Mouse (Mus musculus) gastrocnemius, postnatal 36 days (tissue): Measurements from ENCODE around the gene Abca1. TPM values are rescaled to one million over a fixed set of nuclear protein-coding genes. Genes with fewer than 3 reads are reported as not detected.

Experiments
- DNase-seq, 2 experiments: peaks; one replicate each; pipeline ENCODE4 v3.0.0; 2022
- intact Hi-C: fragments of 180-260 bp; cut with DNase I; formaldehyde crosslinking; loops from one replicate; pipeline ENCODE4 v1.15.1; 2025
- total RNA-seq, 2 experiments: library from RNA; stranded (reverse); gene quantifications; 2 replicates each; pipeline ENCODE4 v1.2.3; 2021

Gene Abca1
- total RNA-seq, 2 experiments from 2014 or later: 6.3 to 7.2 TPM

- intact Hi-C loops: no loop called here
- DNase-seq: no peak
Observed at GRCm38 (mm10) chr4:53152655-53153054, 7.0 kb downstream of the Abca1 start.

GRCm38 (mm10) chr4:53150516-53150915, 9.2 kb downstream of the Abca1 start:
- intact Hi-C loops: no loop called here
- DNase-seq: no peak

GRCm38 (mm10) chr4:53149644-53150043, 10.1 kb downstream of the Abca1 start:
- no peak for DNase-seq
- intact Hi-C loops: no loop called here

GRCm38 (mm10) chr4:53148817-53149216, 10.9 kb downstream of the Abca1 start:
- DNase-seq: no peak
- intact Hi-C loops: no loop called here

- intact Hi-C loops: no loop called here
Observed at GRCm38 (mm10) chr4:53147454-53147853, 12.2 kb downstream of the Abca1 start.

GRCm38 (mm10) chr4:53147046-53147445, 12.6 kb downstream of the Abca1 start:
- DNase-seq: no peak
- intact Hi-C loops: no loop called here

More at GRCm38 (mm10) chr4:53147454-53147853, 12.2 kb downstream of the Abca1 start:
- no peak for DNase-seq

- intact Hi-C loops: no loop called here
- DNase-seq: no peak
Observed at GRCm38 (mm10) chr4:53146227-53146949, 13.3 kb downstream of the Abca1 start.

GRCm38 (mm10) chr4:53145434-53146168, 14.1 kb downstream of the Abca1 start:
- DNase-seq: no peak
- intact Hi-C loops: no loop called here

GRCm38 (mm10) chr4:53144571-53144970, 15.1 kb downstream of the Abca1 start:
- intact Hi-C loops: no loop called here
- DNase-seq: no peak

- no peak for DNase-seq
- intact Hi-C loops: no loop called here
Observed at GRCm38 (mm10) chr4:53144021-53144420, 15.7 kb downstream of the Abca1 start.

- intact Hi-C loops: no loop called here
Observed at GRCm38 (mm10) chr4:53140678-53141077, 19.0 kb downstream of the Abca1 start.

GRCm38 (mm10) chr4:53139495-53139894, 20.2 kb downstream of the Abca1 start:
- intact Hi-C loops: no loop called here
- no peak for DNase-seq

More at GRCm38 (mm10) chr4:53140678-53141077, 19.0 kb downstream of the Abca1 start:
- DNase-seq: no peak

- intact Hi-C loops: no loop called here
- DNase-seq: no peak
Observed at GRCm38 (mm10) chr4:53138974-53139373, 20.7 kb downstream of the Abca1 start.

- DNase-seq: no peak
- intact Hi-C loops: no loop called here
Observed at GRCm38 (mm10) chr4:53137087-53137486, 22.6 kb downstream of the Abca1 start.

GRCm38 (mm10) chr4:53134816-53135215, 24.9 kb downstream of the Abca1 start:
- intact Hi-C loops: no loop called here
- no peak for DNase-seq

- no peak for DNase-seq
- intact Hi-C loops: no loop called here
Observed at GRCm38 (mm10) chr4:53133995-53134394, 25.7 kb downstream of the Abca1 start.

GRCm38 (mm10) chr4:53131538-53131937, 28.2 kb downstream of the Abca1 start:
- intact Hi-C loops: no loop called here
- DNase-seq: no peak

GRCm38 (mm10) chr4:53130622-53131517, 28.8 kb downstream of the Abca1 start:
- intact Hi-C loops: no loop called here
- DNase-seq: no peak

- no peak for DNase-seq
- intact Hi-C loops: no loop called here
Observed at GRCm38 (mm10) chr4:53129716-53130301, 29.9 kb downstream of the Abca1 start.

- intact Hi-C loops: no loop called here
- no peak for DNase-seq
Observed at GRCm38 (mm10) chr4:53127266-53127665, 32.4 kb downstream of the Abca1 start.

- no peak for DNase-seq
- intact Hi-C loops: no loop called here
Observed at GRCm38 (mm10) chr4:53126794-53127193, 32.9 kb downstream of the Abca1 start.
